Mouse (Mus musculus) CD4-positive naive resting alpha-beta T cell, adult 57 days (primary cell): ENCODE results near the gene Alpi. TPM values are rescaled to one million over a fixed set of nuclear protein-coding genes. Genes with fewer than 3 reads are reported as not detected.

Source experiments
- total RNA-seq: library from RNA; stranded (reverse); gene quantifications from one replicate; pipeline ENCODE4 v1.2.4, GENCODE M21; 2023

Alpi gene
- total RNA-seq: not detected

DNA sequence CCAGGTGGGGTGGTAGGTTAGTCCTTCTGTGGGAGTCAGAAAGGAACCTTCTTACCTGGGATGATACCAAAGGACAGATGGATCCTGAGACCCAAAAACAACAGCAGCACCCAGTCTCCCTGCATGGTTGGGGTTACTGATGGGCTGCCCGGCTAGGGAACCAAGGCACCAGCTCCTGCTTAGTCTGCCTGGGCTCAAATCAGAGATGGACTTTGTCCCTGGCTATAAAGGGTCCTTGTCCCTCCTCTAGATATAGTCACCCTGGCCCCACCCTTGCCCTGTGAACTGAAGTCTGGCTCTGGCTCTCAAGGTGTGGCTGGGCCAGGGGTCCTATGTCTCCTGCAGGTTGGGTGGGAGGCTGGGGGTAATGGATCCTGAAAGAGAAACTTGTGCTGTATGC is at the start of gene Alpi:
Gene Alpi, minus strand, starts transcription at position 196 of the 400 bp plus-strand sequence.

DNA sequence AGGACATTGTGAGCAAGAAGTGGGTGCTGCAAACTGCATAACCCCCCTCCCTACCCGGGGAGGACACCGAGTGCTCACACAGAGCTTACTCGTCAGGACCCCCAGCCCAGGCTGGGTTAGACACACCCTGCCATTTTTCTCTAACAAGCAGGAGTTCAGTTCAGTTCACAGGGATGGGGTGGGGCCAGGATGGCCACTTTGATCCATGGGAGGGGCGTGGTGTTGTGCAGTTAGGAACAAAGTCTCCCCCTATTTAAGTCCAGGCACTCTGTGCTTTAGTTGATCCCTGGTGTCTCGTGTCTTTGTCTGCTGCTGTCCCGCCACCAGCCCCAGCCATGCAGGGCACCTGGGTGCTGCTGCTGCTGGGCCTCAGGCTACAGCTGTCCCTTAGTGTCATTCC is 23.3 kb upstream of the Alpi start, which contains the start of gene Akp3:
Gene Akp3, plus strand, starts transcription at position 301 of the 400 bp plus-strand sequence.

DNA sequence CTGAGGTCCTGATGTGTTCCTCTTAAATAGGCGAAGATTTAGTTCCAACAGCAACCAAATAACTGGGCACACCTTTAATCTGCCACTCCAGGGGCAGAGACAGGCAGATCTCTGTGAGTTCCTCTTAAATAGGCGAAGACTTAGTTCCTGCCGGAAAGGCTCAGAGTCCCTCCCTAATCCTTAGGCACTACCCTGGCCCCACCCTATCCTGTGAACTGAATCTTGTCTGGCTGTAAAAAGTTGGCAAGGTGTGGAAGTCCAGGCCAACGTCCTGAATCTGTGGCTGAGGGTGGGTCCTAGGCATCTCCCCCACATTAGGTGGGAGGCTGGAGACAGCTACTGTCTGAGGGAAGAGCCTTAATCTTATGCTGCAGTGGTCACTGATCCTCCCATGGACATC is 11.6 kb downstream of the Alpi start, which contains the start of gene Alppl2:
Gene Alppl2, minus strand, starts transcription at position 101 of the 400 bp plus-strand sequence.

Other genes with a start within 250 kb of the Alpi start
- gene Alppl2, start 11.7 kb downstream of the Alpi start, total RNA-seq: not detected
- gene Akp3, start 23.4 kb upstream of the Alpi start, total RNA-seq: not detected
- not detected for gene Ecel1, start 54.9 kb upstream of the Alpi start, total RNA-seq
- not detected for gene Prss56, start 81.7 kb upstream of the Alpi start, total RNA-seq
- not detected for gene Chrnd, start 89.0 kb upstream of the Alpi start, total RNA-seq
- gene Chrng, start 103.1 kb upstream of the Alpi start, total RNA-seq: not detected
- gene Eif4e2, start 112.3 kb upstream of the Alpi start, total RNA-seq: 132 TPM
- gene Efhd1, start 162.8 kb upstream of the Alpi start, total RNA-seq: 1.3 TPM
- 127 TPM for gene Gigyf2, start 225.4 kb upstream of the Alpi start, total RNA-seq